Mouse (Mus musculus) bone marrow, adult 2 months (tissue): ENCODE data around the gene Ndufs2.

Experiments used
- CTCF ChIP-seq: fragments of 200-500 bp; IDR thresholded peaks from 2 replicates; pipeline ENCODE4 v1.5.1; 2011; ENCODE audit warnings: low read length, control low read depth; ENCODE audit not compliant: control insufficient read depth, insufficient read depth
- POLR2A ChIP-seq: fragments of 200-500 bp; IDR thresholded peaks from 2 replicates; pipeline ENCODE4 v1.6.1; 2011; ENCODE audit warnings: low read depth, mild to moderate bottlenecking, control low read depth, low read length, borderline replicate concordance; ENCODE audit not compliant: control insufficient read depth

- TF ChIP-seq CTCF (no peak), POLR2A (no peak)
Measured at GRCm38 (mm10) chr1:171257781-171258180, 6.6 kb upstream of the Ndufs2 start.
